Mouse (Mus musculus): ENCODE measurements around the gene Tpr.

Gene Tpr

DNA sequence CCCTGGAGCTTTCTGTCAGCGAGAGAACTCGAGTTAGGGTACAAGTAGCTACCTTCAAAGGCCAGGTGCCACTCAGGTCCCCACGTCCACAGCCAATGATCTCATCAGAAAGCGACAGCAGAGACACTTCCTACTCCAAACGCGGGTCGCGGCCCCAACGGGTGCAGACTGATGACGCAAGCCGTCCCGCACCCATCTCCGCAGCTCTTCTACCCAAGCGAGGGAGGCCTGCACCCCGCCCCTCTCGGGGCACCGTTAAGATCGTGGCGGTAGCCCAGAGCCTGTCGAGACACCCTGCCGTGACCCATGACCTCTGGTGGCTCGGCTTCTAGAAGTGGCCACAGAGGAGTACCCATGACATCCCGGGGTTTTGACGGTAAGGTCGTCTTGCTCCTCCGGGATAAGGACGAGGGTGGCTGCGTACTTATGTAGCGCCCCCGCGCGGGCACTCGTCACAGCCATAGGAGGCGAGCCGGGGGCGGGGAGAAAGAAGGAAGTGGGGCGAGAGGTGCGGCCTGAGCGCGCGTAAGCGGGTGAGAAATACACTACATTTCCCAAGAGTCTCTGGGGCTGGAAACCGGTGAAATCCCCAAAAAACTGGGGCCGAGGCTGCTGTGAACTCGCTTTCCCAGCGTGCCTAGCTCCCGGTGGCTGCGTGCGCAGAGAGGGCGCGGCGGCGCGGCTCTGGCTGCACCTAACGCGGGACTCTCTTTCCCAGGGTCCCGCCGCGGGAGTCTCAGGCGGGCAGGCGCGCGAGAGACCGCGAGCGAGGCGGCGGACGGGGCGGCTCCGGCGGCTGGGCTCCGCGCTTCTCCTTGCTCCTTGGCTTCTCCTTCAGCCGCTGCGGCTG lies at the start of gene Tpr, which contains the start of gene Odr4:
Gene Tpr (plus strand): TSS at position 201 of the 850 bp plus-strand sequence.
Gene Odr4 (minus strand): TSS at position 443 of the 850 bp plus-strand sequence.
- DNase-seq (ENCODE audit: extremely low read depth, low read depth) = peak; percentile 95

DNA sequence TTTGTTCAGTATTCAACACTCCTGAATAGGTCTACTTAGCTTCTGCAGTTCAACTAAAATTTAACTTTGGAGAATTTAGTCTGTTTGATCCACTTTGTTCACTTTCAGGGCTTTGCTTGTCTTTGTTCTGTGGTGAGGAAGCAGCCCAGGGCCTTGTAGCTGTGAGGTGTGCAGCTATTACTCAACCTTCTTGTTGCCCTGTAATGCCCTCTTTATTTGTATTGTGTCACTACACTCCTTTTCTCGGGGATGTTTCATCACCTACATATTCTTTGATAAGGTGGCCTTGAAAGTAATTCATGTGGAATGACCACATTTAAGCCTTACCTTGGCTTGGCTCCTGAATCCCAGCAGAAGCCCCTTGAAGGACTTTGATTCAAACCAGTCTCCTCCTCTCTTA lies 31.8 kb upstream of the Tpr start:
- no peak for DNase-seq (ENCODE audit: extremely low read depth, low read depth)

DNA sequence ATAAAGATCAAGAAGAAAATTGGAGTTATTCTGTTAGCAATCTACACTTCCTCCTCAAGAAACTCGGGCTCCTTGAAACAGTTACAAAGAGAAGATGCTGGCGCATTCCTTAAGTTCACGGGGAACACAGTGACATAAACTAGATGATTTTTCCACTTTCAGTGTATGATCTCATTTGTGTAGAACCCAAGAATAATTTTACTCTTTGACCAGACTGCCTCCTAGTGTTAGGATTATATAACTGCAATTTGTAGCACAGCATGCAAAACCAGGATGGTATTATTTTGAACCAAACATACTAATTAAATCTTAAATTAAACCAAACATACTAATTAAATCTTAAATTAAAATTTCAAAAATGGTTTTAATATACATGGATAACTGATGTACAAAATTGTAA lies 19.7 kb upstream of the Tpr start:
- no peak for DNase-seq (ENCODE audit: extremely low read depth, low read depth)

DNA sequence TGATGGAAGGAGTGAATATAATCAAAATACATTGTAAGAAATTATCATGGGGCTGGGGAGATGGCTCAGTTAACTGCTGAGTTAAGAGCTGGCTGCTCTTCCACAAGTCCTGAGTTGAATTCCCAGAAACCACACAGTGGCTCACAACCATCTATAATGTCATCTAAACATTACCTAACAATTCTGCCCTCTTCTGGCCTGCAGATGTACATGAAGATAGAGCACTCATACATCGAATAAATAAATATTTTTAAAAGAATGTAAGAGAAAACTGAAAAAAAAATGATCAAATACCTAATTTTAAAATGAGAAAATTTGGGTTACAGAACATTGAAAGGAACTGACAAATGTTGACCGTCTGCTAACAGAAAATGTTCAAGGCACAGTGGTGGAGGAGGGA lies 18.4 kb upstream of the Tpr start:
- no peak for DNase-seq (ENCODE audit: extremely low read depth, low read depth)

DNA sequence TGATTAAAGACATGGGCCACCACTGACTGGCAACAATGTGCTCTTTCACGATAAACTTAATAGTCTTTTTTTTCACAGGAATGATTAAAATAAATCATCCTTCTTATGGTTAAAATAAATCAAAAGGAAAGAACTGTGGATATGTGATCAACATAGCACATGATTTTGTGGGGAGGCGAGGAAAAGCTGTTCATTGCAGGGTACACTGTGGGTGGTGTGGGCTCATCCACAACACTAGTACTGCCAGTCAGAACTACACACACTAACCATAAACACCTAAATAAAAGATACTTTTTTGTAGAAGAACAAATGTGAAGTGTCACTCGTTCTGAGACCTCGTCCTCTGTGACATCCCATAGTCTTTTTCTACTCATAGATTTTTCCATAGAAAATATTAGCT lies 8.5 kb upstream of the Tpr start:
- DNase-seq (ENCODE audit: extremely low read depth, low read depth) = no peak

DNA sequence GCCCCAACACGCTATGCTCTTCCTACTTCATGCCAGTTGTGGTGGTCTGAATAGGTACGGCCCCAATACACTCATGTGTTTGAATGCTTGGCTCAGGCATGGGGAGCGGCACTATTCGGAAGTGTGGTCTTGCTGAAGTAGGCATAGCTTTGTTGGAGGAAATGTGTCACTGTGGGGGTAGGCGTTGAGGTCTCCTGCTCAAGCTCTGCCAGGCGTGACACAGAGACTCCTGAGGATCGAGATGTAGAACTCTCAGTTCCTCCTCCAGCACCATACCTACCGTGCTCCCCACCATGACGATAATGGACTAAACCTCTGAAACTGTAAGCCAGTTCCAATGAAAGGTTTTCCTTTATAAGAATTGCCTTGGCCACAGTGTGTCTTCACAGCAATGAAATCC lies 5.1 kb upstream of the Tpr start:
- DNase-seq (ENCODE audit: extremely low read depth, low read depth) = no peak

DNA sequence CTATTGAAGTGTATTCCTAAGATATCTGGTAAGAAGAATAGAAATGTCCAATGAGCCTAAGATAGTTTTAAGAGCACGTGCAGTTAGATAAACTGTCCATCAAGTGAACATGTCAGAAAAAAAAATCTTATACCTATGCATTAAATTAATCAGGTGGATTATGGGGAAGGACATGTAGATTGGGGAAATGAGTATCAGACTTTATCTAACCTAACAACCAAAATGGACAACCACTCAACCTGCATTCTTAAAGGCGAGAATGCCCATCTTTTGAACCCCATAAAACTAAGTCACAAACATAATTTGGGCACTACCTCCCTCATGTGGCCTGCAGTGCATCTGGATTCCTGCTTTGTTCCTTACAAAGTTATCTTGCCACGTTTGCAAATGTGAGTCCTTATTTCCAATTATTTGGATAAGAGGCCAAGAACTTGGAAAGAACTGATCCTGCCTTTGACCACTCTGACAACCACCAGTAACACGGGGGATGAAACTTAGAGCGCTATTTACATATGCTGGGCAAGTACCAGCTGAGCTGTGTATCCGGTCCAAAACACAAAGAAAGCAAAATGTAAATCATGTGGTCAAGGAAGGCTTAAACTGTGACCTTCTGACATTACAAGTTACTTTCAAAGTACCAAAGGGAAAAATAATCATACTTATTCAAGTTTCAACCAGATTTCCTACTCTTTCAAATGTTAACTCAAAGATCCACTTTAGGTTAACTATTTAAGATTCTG lies 3.1 kb upstream of the Tpr start:
- DNase-seq (ENCODE audit: extremely low read depth, low read depth) = no peak

DNA sequence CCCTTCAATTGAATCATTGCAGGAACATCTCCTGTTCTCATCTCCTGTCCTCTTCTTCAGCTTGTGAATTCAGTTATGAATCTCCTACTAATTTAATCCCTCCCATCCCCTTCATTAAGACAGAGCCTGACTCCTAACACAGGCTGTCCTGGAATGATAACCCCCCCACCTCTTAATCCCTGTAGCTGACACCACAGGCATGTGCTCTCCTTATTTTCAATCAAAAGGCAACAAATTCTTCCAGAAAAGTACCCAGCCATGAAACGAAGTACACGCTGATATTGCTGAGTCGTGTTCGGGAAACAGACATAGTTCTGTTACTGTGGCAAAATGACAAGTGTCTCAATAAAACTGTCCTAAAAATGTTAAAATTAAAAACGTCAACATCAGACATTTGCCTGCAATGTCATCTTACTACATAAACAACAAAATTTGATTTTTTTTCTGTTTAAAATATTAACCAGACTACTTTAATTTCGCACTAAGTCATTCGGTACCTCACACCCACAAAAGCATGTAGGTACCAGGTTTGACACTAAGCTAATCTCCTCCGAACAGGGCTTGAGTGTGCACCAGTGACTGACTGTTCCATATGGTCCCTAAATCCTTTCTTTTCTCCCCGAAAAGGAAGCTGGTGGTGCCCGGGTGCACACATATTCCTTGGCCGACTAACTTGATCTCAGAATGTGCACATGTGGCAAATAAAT lies 554 bp upstream of the Tpr start:
- DNase-seq (ENCODE audit: extremely low read depth, low read depth) = no peak

DNA sequence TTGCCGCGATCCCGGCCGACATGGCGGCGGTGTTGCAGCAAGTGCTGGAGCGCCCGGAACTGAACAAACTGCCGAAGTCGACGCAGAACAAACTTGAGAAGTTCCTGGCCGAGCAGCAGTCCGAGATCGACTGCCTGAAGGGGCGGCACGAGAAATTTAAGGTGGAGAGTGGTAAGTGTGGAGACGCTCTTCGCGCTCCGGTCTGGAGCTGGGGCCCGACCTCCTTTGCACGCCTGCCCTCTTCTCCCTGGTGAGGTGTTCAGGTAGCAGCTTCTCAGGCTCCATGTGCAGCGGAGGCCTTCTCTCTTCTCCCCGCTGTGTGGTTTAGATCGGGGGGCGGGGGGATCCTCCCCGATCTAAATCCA lies 832 bp downstream of the Tpr start:
- peak; percentile 18 for DNase-seq (ENCODE audit: extremely low read depth, low read depth)

DNA sequence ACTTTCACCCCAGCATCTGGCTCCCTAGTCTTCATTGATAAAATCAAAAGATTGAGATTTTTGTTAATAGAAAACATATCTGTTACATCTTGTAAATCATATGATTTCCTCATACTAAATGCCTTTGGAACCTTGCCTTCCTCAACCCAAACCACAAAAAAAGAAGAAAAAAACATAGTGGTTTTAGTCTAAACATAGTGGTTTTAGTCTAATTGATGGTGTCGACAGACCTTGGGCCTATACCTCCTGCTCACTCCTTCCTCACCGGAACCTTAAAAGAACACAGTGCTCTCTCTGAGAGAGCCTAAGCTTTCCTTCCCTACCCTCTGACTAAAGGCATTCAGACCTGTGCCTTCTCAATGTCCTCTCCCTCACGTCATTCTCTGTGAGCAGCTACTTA lies 3.4 kb downstream of the Tpr start:
- DNase-seq (ENCODE audit: extremely low read depth, low read depth) = no peak

DNA sequence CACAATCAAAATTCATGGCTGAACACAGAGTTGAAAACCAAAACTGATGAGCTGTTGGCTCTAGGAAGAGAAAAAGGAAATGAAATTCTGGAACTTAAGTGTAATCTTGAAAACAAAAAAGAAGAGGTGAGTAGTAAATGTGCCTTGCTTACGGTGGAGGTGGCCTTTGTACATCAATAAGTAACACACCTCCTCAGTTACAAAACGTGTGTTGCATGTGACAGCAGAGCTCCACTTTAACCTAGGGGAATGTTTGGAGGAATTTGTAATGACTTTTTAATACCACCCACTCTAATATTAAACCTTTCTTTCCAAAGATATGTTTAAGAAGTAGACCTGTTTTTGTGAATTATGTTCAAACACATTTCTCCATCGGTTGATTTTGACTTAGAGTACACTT lies 11.3 kb downstream of the Tpr start:
- DNase-seq (ENCODE audit: extremely low read depth, low read depth) = no peak

DNA sequence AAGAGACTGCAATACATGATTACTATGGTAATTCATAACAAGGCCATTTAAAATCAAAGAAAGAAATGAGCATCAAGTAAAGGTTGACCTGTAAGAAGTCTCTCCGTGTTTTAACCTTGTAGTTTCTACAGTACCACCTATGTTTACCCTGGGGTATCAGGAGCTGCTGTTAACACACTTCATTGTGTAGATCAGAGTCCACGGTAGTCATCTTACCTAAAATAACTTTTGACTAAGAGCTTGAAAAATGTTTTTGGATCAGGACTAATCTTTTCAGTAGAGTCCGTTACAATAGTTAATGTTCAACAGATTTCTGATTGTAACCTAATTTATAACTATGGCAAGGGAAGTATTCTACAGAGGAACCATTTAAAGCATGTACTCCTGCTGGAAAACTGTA lies 11.9 kb downstream of the Tpr start:
- no peak for DNase-seq (ENCODE audit: extremely low read depth, low read depth)

DNA sequence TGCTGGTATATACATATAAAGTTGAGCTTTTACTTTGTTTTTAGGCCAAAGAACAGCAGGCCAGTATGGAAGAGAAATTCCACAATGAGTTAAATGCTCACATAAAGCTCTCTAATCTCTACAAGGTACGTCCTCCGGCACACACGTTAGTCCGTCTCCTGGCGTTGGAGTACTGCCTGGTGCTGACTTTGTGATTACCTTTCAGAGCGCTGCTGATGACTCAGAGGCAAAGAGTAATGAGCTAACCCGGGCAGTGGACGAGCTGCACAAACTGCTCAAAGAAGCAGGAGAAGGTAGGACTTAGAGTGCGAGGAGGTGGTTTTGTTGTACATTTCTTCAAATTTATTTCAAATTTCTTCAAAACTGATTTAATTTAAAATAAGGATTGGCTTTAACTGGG lies 14.6 kb downstream of the Tpr start:
- no peak for DNase-seq (ENCODE audit: extremely low read depth, low read depth)

DNA sequence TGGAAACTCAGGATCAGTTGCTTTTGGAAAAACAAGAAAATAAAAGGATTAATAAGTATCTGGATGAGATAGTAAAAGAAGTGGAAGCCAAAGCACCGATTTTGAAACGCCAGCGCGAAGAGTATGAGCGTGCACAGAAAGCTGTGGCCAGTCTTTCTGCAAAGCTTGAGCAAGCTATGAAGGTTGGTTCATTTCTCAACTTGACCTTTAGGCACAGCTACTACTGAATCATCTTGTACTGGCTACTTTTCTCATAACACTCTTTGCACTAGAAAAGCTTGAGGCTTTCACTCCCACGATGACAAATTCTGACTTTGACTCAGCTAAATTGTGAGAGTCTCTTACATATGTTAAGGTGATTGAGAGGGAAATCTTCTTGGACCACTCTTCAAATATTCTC lies 17.4 kb downstream of the Tpr start:
- DNase-seq (ENCODE audit: extremely low read depth, low read depth) = no peak

DNA sequence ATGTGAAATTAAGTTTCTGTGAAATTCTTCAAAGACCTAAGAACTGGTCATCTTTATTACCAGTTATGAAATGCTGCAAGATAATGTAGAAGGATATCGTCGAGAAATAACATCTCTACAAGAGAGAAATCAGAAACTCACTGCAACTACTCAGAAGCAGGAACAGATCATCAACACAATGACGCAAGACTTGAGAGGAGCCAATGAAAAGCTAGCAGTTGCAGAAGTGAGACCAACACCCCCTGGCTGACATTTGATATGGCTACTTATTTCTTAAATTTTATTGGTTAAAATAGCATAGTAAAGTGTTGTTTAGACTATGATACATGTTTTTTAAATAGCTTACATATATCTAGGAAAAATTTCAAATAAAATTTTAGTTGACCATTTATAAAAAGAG lies 23.4 kb downstream of the Tpr start:
- DNase-seq (ENCODE audit: extremely low read depth, low read depth) = no peak

DNA sequence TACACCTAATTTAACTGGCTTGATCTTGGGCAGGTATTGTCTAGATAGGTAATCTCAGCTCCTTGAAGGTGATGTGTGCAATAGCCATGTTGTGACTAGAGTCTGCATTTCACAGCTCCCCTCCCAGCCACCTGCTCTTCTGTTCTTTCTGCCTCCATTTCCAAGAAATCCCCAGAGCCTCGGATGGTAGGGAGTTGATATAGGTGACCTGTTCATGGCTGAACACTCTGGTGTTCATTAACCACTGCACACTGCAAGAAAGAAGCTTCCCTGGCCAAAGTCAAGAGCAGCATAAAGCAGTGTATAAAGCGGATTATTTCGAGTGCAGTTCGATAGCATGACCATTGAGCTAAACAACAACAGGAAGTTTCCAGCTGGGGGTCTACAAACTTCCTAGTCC lies 25.8 kb downstream of the Tpr start:
- no peak for DNase-seq (ENCODE audit: extremely low read depth, low read depth)

DNA sequence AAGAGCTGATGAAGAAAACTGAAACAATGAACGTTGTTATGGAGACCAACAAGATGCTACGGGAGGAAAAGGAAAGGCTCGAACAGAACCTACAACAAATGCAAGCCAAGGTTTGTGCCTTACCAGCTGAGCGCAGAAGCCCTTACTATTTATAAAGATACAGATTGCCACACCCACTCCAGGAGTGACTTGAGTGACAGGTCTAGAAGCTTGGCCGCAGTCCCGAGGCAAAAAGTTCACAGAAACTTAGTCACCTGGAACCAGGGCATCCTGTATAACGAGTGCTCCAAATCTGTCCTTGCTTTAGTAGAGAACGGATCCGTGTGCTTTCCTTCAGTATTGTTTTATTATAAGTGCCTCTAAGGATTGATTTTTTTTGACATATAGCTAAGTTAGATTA lies 33.0 kb downstream of the Tpr start:
- DNase-seq (ENCODE audit: extremely low read depth, low read depth) = no peak

DNA sequence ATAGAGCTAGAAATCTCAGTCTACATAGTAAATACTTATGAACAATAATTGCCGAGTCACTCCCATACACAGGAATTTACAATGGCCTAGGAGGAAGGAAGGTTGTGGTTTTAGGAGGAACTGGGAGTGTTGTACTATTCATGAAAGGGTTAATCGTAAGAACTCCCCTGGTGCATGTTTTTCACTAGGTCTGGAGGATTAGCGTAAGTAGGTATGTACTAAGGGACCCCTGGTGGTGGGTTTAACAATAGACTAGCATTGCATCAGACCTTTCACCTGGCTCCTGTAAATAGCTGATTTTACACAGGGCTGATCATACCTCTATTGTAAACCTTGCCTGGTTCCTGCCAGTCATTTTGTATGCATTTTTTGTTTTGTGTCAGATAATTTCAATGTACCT lies 33.6 kb downstream of the Tpr start:
- no peak for DNase-seq (ENCODE audit: extremely low read depth, low read depth)

DNA sequence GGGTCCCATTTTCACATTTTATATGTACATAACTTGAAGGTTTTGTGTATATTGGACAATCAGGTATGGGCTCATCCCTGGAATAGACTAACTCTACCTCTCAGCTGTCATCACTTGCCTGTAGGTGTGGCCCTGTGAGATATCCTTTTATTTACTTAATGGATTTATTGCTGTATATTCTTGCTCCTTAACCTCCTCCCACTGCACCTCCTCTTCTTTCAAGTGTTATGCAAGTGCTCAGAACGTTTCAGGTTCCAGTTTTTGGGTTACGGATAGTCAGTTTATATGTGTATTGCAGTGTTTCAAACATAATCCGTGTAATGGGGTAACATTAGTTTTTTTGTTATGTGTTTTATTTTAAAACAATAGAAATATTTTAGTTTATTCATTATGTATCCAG lies 46.0 kb downstream of the Tpr start:
- no peak for DNase-seq (ENCODE audit: extremely low read depth, low read depth)

DNA sequence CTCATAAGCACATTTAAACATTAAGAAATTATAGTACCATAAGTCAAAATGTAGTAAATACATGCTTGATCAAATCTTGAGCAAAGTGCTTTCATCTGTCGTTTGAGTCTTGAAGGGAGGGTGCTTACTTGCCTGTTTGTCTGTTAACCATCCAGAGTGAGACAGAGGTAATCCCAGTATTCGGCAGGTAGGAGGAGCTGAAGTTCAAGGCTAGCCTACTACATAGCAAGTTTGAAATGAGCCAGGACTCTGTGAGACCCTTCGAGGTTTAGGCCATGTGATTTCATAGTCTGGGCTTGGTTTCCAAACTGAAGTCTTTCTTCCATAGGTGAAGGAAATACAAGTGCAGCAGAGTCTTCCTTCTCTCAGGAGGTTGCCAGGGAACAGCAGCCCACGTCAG lies 49.1 kb downstream of the Tpr start:
- no peak for DNase-seq (ENCODE audit: extremely low read depth, low read depth)

DNA sequence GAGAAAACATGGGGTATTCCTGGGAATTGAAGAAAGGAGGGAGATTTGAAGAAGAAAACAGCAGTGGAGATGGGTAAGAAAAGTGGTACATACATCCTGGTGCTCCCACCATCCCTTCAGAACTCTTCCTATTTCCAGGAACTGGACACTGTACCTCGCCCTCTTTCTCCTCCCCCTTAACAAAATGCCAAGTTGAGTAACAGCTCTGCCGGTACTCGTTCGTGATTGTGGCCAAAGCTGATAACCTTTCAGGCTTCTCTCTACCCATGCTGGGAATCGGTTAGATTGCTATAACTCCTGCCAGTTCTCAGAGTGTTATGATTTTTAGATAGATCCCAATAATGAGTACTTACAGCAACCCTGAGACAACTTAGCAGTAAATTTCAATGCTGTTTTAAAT lies 66.3 kb downstream of the Tpr start:
- no peak for DNase-seq (ENCODE audit: extremely low read depth, low read depth)

DNA sequence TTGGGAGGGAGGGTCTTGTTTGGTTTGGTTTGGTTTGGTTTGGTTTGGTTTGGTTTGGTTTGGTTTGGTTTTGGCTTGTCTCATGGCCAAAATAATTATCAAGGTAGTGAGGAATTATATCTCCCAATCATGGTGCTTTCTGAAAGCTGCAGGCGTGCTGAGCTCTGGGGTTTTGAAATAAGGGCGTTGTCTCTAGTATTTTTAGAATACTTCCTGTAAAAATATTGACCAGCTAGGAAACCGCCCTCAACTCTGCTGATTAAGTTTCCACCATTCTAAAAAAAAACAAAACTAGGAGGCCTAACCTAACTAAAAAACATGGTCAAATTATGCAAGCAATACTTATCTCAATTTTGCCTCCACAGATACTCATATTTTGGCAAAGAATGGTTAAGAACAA lies 67.0 kb downstream of the Tpr start:
- DNase-seq (ENCODE audit: extremely low read depth, low read depth) = peak; percentile 9

Measured in MEL-GATA-1-ER (cell line).